Mouse (Mus musculus) A20 (cell line): ENCODE data around the gene Prkaa2.

Source experiments
- DNase-seq: peaks from one replicate; pipeline ENCODE4 v3.0.0-alpha.2; 2011; ENCODE audit warnings: low read depth, low spot score

Prkaa2 gene

DNA sequence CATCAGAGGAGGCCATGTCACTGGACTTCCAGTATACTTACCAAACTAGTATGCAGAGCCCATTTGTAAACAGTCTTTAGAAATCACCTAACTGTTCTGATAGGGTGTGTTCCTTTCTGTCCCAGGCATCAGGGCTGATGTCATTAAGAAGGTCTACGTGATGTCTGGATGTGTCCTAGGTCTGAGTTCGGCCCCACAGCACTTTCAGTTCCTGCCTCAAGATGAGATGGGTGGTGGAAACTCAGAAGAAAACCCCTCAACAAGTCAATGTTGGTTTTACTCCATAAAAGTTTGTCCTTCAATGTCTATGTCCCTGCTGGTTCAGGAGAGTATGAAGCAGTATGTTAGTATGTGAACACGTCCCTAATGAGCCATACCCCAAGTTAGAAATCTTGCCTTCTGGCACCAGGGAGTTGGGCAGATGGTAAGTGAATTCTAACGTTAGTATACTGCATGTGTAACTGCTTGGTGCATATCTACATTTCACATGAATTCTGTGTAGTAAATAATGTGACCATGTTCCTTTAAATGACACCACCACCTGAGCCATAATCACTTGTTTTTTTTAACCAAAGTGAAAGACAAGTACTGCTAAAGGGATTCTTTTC is 93.6 kb downstream of the Prkaa2 start:
- DNase-seq: peak; percentile 9

DNA sequence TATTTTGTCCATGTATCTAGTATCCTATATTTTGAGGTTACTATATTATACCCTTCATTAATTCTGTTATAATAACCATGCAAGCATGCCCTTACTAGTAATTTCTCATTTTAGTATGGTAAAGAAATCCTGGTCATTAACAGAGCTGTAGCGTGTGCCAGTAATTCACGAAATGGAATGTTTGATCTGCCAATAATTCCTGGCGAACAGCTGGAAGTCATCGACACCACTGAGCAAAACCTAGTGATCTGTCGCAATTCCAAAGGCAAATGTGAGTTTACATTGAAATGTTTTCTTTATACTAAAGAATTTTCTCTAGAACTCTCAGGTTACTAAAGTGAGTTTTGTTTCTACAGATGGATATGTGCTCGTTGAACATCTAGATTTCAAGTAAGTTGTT is 94.2 kb downstream of the Prkaa2 start:
- DNase-seq: no peak

DNA sequence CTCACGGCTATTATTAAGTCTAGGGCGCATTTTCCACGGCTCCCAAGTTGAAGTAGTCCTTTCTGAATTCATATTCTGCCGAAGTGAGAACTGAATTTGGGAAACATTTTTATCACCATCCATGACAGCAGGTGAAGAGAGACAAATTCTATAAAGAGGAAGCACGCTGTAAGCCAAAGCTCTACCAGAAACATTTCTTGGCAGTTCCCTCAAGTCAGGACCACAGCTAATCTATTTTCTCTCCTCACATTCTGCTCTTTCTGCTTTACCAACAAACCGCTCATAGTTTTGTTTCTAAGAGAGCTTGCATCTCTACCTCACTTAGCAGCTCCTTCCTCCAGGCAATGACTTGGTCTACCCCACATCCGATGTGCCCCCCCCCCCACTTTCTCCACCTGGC is 96.0 kb downstream of the Prkaa2 start:
- DNase-seq: no peak

DNA sequence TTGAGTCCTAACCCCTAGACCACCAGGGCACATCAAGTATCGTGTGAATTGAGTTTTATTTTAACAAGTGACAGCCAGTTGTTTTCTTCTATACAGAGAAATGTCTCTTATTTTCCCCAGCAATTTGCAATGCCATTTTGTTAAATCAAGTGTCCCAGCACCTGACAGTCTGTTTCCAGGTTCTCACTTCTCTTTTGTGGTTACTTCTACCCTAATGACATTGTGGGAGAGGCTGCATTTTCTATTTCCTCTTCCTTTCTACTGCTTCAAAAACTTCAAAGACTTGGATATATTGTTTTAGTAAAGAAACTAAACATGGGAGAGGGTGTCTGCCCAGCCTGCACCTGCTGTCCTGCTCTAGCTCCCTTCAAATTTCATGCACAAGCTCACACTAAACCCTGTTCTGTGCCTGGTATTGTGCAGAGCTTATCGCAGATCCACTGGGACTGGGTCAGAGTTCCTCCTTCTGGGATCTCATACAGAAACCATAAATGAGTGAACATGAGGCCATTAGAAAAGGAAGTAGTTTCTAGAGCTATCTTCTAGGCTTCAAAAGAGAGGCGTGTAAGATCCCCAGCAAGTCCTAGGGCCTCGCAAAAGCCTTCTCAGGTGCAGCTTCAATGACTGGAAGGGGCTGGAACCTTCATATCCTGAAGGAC is 102.2 kb downstream of the Prkaa2 start:
- peak; percentile 49 for DNase-seq

DNA sequence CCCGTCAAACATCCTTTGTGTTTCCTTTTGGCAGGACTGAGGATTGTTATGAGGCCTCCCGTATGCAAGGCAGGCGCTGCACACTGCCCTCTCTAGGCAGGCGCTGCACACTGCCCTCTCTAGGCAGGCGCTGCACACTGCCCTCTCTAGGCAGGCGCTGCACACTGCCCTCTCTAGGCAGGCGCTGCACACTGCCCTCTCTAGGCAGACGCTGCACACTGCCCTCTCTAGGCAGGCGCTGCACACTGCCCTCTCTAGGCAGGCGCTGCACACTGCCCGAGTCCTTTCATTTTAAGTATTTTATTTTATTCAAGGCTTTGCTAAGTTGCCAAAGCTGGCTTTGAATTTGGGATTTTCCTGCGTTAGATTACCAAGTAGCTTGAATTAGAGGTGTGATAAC is 105.0 kb downstream of the Prkaa2 start:
- peak; percentile 48 for DNase-seq

DNA sequence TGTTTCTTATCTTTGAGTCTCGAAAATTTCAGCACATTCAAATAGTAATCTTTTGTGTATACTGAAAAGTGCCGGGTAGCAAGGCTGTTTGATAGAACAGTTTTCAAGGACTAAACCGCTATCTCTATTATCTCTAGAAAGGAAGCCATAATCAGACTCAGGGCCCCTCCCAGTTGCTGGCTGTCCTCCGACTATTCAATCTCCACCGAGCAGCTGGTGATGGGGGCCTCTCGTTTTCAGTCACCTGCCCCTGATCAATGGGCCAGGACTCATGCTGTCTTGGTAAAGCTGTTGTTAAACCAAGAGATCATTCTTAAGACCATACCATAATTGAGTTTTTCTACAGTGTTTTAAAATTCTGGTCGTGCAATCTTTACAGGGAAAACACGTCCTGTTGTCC is 105.6 kb downstream of the Prkaa2 start:
- no peak for DNase-seq

DNA sequence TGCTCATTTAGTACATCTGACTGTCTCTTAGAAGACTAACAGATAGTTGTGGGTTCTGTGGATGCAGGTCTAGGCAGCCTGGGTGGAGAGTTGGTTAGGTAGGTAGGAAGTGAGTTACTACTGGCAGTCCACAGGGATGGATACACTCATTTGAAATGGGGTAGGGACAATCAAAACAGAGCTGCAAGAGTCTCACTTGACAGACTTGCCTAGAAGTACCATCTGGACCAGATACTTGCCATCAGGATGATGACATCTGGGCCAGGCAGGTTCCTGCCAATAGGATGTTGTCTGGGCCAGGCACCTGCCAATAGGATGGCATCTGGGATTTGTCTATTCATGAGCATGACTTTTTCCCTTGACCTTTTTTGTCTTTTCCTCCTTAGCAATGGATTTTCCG is 108.0 kb downstream of the Prkaa2 start:
- no peak for DNase-seq

DNA sequence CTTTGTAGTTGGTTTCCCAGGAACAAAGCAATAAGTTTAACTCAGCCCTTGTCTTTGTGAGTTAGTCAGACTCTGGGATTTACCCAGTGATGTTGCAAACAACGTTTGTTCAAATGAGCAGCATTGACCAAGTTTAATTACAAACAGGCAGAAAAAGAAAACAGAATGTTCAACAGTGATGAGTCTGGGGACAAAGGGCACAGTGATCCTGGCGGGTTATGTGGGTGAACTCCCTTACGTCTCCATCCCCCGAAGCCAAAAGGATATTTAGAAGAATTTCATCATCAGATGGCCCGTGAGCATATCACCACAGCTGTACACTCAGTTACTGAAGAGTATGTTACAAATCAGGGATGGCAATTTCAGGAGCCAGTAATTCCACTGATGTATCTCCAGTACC is 110.0 kb downstream of the Prkaa2 start:
- DNase-seq: no peak

DNA sequence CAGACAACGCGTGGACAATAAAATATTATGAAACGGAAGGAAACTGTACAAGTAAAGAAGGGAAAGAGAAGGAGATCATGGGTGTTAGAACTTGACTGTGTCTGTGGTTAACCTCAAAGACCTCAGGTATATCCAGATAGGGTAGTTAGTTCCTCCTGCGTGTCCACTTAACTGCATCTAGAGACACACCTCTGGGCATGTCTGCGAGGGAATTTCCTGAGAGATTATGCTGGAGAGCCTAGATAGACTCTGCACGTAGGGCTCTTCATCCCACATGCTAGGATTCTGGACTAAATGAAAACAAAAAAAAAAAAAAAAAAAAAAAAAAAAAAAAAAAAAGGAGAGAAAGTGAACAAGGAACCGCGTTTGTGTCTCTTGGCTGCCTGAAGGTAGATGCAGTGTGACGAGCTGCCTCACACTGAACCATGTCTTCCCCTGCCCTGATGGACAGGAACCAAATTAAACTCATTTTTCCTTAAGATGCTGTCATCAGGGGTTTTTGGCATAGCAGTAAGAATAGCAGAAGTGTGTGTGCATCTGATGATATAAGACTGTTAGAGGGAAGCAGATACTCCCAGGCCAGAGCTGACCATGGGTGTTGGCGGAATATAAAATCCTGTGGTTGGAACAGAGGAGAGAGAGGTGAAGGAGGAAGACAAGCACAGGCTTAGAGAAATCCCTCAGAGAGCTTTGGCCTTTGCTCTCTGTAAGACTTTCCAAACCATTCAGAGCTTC is 116.4 kb downstream of the Prkaa2 start:
- no peak for DNase-seq

DNA sequence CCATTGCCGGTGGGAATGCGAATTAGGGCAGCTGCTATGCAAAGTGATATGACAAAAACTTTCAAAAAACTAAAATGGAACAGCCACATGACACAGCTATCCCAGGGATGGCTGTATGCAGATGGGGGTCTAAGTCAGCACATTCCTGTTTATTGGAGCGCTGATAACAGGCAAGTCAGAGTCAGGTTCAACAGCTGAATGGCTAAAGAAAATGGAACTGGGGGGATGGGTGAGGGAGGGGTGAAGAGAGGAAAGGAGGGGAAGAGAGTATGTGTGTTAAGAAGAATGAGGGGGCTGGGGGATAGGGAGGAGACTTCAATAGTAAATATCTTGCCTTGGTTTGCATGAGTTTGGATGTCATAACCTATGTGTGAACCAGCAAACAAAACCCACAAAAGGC is 117.4 kb downstream of the Prkaa2 start:
- no peak for DNase-seq

DNA sequence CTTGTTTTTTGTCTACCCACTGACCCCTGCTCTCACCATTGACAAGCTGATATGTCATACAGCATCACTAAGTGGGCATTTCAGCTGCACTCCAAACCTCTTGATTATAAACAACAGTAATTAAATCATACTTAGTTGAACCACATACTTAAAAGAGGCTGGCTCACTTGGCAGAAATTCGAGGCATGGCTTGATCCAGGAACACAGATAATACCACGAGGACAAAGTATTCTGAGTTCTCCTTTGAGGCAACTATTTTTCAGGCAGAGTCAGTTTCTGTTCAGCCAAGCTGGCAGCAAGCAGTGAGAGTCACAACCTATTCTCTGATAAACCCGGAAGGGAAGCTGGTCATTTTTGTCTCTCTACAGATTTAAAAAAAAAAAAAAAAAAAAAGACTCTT is 119.0 kb downstream of the Prkaa2 start:
- no peak for DNase-seq

DNA sequence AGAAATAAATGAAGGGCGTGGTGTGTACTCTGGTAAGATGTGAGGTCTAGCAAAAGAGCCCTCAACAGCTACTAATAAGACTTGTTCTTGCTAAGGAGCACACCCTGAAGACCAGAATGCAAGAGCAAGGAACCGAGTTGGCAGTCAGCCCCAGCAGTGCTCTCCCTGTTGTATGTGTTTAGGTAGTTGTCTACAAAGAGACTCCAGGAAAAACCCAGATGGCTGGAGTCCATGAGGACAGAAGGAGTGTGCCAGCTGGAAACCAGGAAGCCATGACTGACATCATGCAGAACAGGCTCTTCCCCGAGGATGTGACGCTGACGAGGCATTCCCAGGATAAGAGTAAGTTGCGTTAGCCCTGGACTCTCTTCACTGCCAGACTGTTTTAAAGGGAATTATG is 119.7 kb downstream of the Prkaa2 start:
- no peak for DNase-seq

DNA sequence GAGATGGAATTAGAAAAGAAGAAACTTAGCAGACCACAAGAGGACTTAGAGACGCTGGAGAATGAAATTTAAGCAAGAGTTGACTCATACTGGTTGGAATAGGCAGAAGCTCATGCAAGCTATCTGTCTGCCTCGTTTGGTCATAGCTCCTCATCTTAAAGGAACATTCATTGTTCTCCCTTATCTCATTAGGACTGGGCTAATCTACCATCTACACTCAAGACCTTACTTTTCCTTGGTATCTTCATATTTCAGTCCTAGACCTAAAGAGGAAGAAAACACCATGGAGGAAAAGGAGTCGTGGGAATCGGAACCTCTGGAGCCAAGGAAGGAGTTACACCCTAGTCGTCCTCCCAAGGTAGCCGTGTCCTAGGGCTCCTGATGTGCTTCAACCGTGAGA is 121.0 kb downstream of the Prkaa2 start:
- no peak for DNase-seq

DNA sequence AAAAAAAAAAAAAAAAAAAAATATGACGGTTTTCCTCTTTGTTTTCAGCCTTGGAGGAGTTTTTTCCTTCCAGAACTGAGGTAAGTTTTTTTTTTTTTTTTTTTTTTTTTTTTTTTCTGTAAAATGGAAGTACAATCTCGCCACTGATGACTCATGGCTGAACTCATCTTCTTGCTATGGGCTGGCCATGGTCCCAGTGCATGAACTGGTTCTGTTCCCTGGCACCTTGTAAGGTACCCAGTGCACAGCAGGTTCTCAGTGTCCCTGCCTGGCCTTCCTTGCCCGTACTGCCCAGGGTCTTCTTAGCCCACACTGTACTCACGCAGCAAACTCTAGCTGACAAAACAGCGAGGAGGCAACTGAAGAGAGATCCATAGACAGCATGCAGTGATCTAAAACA is 121.6 kb downstream of the Prkaa2 start:
- no peak for DNase-seq

DNA sequence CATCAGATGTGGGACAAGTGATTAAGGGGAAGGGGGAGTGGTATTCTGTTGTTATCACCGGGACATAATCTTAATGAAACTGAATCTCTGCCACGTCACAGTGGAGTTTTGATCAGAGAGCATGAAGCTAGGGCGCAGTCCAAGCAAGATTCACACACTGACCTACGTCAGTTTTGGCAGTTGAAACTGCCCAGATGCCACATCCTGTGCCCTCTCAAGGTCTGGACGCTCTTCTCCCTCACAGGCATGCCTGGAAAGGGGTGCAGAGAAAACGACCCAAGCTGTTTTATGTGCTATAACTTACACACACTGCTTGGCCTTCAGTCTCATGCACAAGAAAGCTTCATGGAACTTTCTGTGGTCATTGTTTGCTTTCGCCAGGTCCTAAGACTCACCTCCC is 122.1 kb downstream of the Prkaa2 start:
- DNase-seq: no peak

DNA sequence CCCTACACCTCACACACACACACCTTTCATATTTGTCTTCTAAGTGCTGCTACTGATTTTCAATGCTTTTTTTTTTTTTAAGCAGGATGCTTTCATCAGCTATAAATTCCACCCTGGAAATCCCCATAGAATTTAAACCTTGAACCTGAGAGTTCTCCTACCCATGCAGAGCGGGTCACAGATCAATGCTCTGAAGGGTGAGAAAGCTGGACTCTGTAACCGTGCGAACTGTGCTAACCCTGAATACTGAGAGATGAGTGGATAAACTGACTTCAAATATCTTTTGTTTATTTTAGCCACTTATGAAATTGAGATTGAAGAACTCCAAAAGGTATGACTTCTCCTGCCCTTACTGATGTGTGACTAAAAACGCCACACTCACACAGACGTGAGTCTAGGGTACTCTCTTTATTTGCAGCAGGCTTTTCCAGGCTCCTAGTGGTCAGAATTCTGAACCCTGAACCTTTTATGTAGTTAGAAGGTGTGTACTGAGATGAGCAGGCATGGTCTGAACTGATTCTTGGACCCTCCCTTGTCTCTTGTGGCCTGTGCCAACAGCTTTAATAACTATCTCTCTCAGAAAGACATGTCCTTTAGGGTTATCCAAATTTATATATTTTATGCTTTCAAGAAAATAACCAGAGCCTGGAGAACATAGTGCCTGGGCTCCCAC is 123.6 kb downstream of the Prkaa2 start:
- peak; percentile 40 for DNase-seq
